Mouse (Mus musculus) myocyte (in vitro differentiated cells): Measurements from ENCODE around the gene Olfr370.

Source experiments
- CEBPB ChIP-seq: IDR thresholded peaks from 2 replicates; pipeline ENCODE4 v1.6.1; 2011; ENCODE audit warnings: mild to moderate bottlenecking, moderate library complexity; ENCODE audit not compliant: poor library complexity, insufficient read depth, severe bottlenecking
- E2F4 ChIP-seq: IDR thresholded peaks from one replicate; pipeline ENCODE4 v1.6.1; 2011; ENCODE audit warnings: mild to moderate bottlenecking, control low read depth, moderate library complexity; ENCODE audit not compliant: insufficient read depth
- MAX ChIP-seq: IDR thresholded peaks from one replicate; pipeline ENCODE4 v1.6.1; 2011; ENCODE audit warnings: low read depth, mild to moderate bottlenecking, control low read depth
- MYOD1 ChIP-seq, 3 experiments: IDR thresholded peaks; one replicate each; pipeline ENCODE4 v1.6.1; 2011; ENCODE audit warnings: control low read depth in 2 of 3, low read depth in 2 of 3, mild to moderate bottlenecking in 2 of 3, moderate library complexity in 1 of 3; ENCODE audit not compliant: insufficient read length in 2 of 3, control insufficient read depth in 1 of 3
- MYOG ChIP-seq, 3 experiments: IDR thresholded peaks; one replicate each; pipeline ENCODE4 v1.6.1; 2011; ENCODE audit warnings: control low read depth in 2 of 3, low read depth in 2 of 3, mild to moderate bottlenecking in 2 of 3; ENCODE audit not compliant: insufficient read length in 2 of 3, control insufficient read depth in 1 of 3, insufficient read depth in 1 of 3
- POLR2A ChIP-seq: IDR thresholded peaks from one replicate; pipeline ENCODE4 v1.6.1; 2011; ENCODE audit warnings: low read depth, mild to moderate bottlenecking, control low read depth, moderate library complexity; ENCODE audit not compliant: insufficient read length
- POLR2AphosphoS2 ChIP-seq: IDR thresholded peaks from one replicate; pipeline ENCODE4 v1.6.1; 2011; ENCODE audit warnings: low read depth, control low read depth; ENCODE audit not compliant: insufficient read length
- USF1 ChIP-seq: IDR thresholded peaks from one replicate; pipeline ENCODE4 v1.6.1; 2011; ENCODE audit warnings: low read depth, mild to moderate bottlenecking, control low read depth, moderate library complexity

DNA sequence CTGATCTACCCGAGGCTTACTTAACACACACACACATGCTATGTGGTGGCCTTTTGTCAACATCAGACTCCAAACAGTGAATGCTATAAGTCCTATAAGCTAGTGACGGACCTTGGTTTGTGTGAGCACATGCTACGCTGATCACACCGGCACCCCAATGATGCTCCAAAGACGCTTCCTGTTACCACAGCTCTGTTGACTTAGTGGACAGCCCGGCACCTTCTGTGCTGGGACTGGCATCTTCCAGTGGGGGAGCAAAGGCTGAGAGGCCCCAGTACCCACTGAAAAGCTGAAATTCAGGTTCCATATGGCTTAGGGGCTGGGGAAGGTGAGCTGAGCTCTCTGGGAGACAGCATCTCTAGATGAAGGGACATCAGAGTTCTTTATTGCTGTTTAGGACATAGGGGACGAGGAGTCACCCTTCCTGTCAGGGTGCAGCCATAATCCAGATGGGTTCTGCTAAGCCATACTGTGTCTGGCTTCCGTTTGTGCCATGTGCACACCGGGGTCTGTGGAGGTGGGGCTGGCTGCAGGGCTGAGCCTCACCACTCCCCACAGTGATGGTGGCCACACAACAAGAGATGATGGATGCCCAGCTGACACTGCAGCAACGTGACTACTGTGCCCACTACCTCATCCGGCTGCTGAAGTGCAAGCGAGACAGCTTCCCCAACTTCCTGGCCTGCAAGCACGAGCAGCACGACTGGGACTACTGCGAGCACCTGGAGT lies 34.9 kb downstream of the Olfr370 start:
- TF ChIP-seq USF1 (no peak), POLR2A (peak; percentile 13), POLR2AphosphoS2 (no peak), CEBPB (no peak), MYOD1 (IDR thresholded peaks at IDR 0.05; ENCODE audit: control insufficient read depth in 1 of 3, insufficient read length in 2 of 3, low read depth in 2 of 3) (no peak), MYOG (IDR thresholded peaks at IDR 0.05; ENCODE audit: control insufficient read depth in 1 of 3, insufficient read depth in 1 of 3, insufficient read length in 2 of 3, low read depth in 2 of 3) (no peak), E2F4 (no peak), MAX (no peak)
